Mouse (Mus musculus) hindbrain, embryonic 10.5 days (tissue): ENCODE data around the gene Dennd4b. TPM values are rescaled to one million over a fixed set of nuclear protein-coding genes. Genes with fewer than 3 reads are reported as not detected.

Source experiments
- DNase-seq: peaks from one replicate; pipeline ENCODE4 v3.0.0-alpha.2; 2017; ENCODE audit warnings: low spot score
- H3K27ac ChIP-seq: fragments of 300-500 bp; sonication (generic); 2 replicates; pipeline ENCODE4 v1.5.1; 2016; ENCODE audit warnings: mild to moderate bottlenecking, moderate library complexity
- H3K27me3 ChIP-seq: fragments of 300-500 bp; sonication (generic); 2 replicates; pipeline ENCODE4 v1.6.1; 2016; ENCODE audit warnings: mild to moderate bottlenecking; ENCODE audit not compliant: poor library complexity, insufficient read depth, severe bottlenecking
- H3K36me3 ChIP-seq: fragments of 300-500 bp; sonication (generic); 2 replicates; pipeline ENCODE4 v1.6.1; 2016; ENCODE audit warnings: mild to moderate bottlenecking, moderate library complexity
- H3K4me1 ChIP-seq: fragments of 300-500 bp; sonication (generic); replicated peaks from 2 replicates; pipeline ENCODE4 v1.6.1; 2016; ENCODE audit warnings: mild to moderate bottlenecking
- H3K4me3 ChIP-seq: fragments of 300-500 bp; sonication (generic); 2 replicates; pipeline ENCODE4 v1.5.1; 2016; ENCODE audit warnings: mild to moderate bottlenecking, moderate library complexity
- H3K9me3 ChIP-seq: fragments of 300-500 bp; sonication (generic); 2 replicates; pipeline ENCODE4 v1.6.1; 2016; ENCODE audit warnings: mild to moderate bottlenecking, moderate library complexity
- WGBS: fragments of 180-500 bp; shearing (Covaris S2); methylation state at CpG from one replicate; pipeline ENCODE4 v1.1.7; 2016; 5-methylcytosine and 5-hydroxymethylcytosine counted together
- polyA plus RNA-seq: library from polyadenylated mRNA; unstranded; fragments of >200 nt; fragmentation: Nextera tagmentation; extraction: Ambion mirVana; gene quantifications from 2 replicates; pipeline ENCODE4 v1.2.1, GENCODE M21; 2016

Gene Dennd4b
- polyA plus RNA-seq, 1 experiment from 2014 or later: 7.1 TPM

GRCm38 (mm10) chr3:90255784-90256353 is 9.1 kb upstream of the Dennd4b start:
- H3K36me3 ChIP-seq: peaks cover 52% of the 10 kb centered on the region
- peak overlapping the region; percentile 92 for H3K4me3 ChIP-seq

GRCm38 (mm10) chr3:90256731-90257530 is 8.1 kb upstream of the Dennd4b start:
- H3K9me3 ChIP-seq: no peaks in the 10 kb centered on the region
- H3K27ac ChIP-seq: no peak overlapping the region
- no peaks in the 10 kb centered on the region for H3K27me3 ChIP-seq
- H3K36me3 ChIP-seq: peaks cover 53% of the 10 kb centered on the region
- H3K4me1 ChIP-seq: peaks cover 27% of the 10 kb centered on the region
- WGBS: 93% methylated on average over 19 of the region's 19 CpGs
- no peak overlapping the region for H3K4me3 ChIP-seq
- no peak for DNase-seq

More at GRCm38 (mm10) chr3:90255784-90256353, 9.1 kb upstream of the Dennd4b start:
- Histone ChIP-seq H3K27me3 (no peaks in the 10 kb centered on the region), H3K9me3 (no peaks in the 10 kb centered on the region), H3K27ac (no peak overlapping the region), H3K4me1 (peaks cover 27% of the 10 kb centered on the region)
- 93% methylated on average over 14 of the region's 14 CpGs for WGBS
- no peak for DNase-seq

GRCm38 (mm10) chr3:90258521-90258920 is 6.5 kb upstream of the Dennd4b start:
- 89% methylated on average over 4 of the region's 4 CpGs for WGBS
- no peak for DNase-seq
- Histone ChIP-seq H3K4me3 (no peak overlapping the region), H3K27me3 (no peaks in the 10 kb centered on the region), H3K9me3 (no peaks in the 10 kb centered on the region), H3K36me3 (peaks cover 69% of the 10 kb centered on the region), H3K27ac (no peak overlapping the region), H3K4me1 (peaks cover 25% of the 10 kb centered on the region)

- WGBS: 89% methylated on average over 5 of the region's 5 CpGs
- H3K27me3 ChIP-seq: no peaks in the 10 kb centered on the region
- peaks cover 72% of the 10 kb centered on the region for H3K36me3 ChIP-seq
- H3K9me3 ChIP-seq: no peaks in the 10 kb centered on the region
- H3K4me1 ChIP-seq: peaks cover 24% of the 10 kb centered on the region
- H3K27ac ChIP-seq: no peak overlapping the region
- no peak for DNase-seq
- no peak overlapping the region for H3K4me3 ChIP-seq
Observed at GRCm38 (mm10) chr3:90263121-90263771, 1.7 kb upstream of the Dennd4b start.

GRCm38 (mm10) chr3:90264687-90265033 is 325 bp upstream of the Dennd4b start:
- WGBS: 33% methylated on average over 10 of the region's 10 CpGs
- Histone ChIP-seq H3K4me3 (peak overlapping the region; percentile 71), H3K36me3 (peaks cover 70% of the 10 kb centered on the region), H3K27ac (peak overlapping the region; percentile 96), H3K27me3 (no peaks in the 10 kb centered on the region), H3K9me3 (no peaks in the 10 kb centered on the region), H3K4me1 (peaks cover 24% of the 10 kb centered on the region)
- DNase-seq: no peak

- Histone ChIP-seq H3K4me1 (peaks cover 24% of the 10 kb centered on the region), H3K4me3 (peak overlapping the region; percentile 71), H3K36me3 (peaks cover 70% of the 10 kb centered on the region), H3K9me3 (no peaks in the 10 kb centered on the region), H3K27ac (peak overlapping the region; percentile 96), H3K27me3 (no peaks in the 10 kb centered on the region)
- WGBS: 29% methylated on average over 16 of the region's 16 CpGs
- DNase-seq: no peak
Observed at GRCm38 (mm10) chr3:90265932-90266741, 1.2 kb downstream of the Dennd4b start.

GRCm38 (mm10) chr3:90266901-90267775 is 2.2 kb downstream of the Dennd4b start:
- Histone ChIP-seq H3K36me3 (peaks cover 70% of the 10 kb centered on the region), H3K27ac (no peak overlapping the region), H3K9me3 (no peaks in the 10 kb centered on the region), H3K4me1 (peaks cover 24% of the 10 kb centered on the region), H3K27me3 (no peaks in the 10 kb centered on the region), H3K4me3 (peak overlapping the region; percentile 71; the same call in 1 of the 2 replicates)
- 92% methylated on average over 20 of the region's 20 CpGs for WGBS
- DNase-seq: no peak

GRCm38 (mm10) chr3:90268190-90268589 is 3.2 kb downstream of the Dennd4b start:
- no peak for DNase-seq
- Histone ChIP-seq H3K36me3 (peaks cover 70% of the 10 kb centered on the region), H3K4me1 (peaks cover 24% of the 10 kb centered on the region), H3K9me3 (no peaks in the 10 kb centered on the region), H3K27me3 (no peaks in the 10 kb centered on the region), H3K27ac (no peak overlapping the region), H3K4me3 (no peak overlapping the region)
- WGBS: 94% methylated on average over 11 of the region's 11 CpGs

GRCm38 (mm10) chr3:90268971-90269370 is 4.0 kb downstream of the Dennd4b start:
- DNase-seq: no peak
- Histone ChIP-seq H3K4me3 (no peak overlapping the region), H3K9me3 (no peaks in the 10 kb centered on the region), H3K36me3 (peaks cover 70% of the 10 kb centered on the region), H3K27me3 (no peaks in the 10 kb centered on the region), H3K27ac (no peak overlapping the region), H3K4me1 (peaks cover 24% of the 10 kb centered on the region)
- 85% methylated on average over 16 of the region's 16 CpGs for WGBS

GRCm38 (mm10) chr3:90270784-90271183 is 5.8 kb downstream of the Dennd4b start:
- DNase-seq: no peak
- peaks cover 84% of the 10 kb centered on the region for H3K36me3 ChIP-seq
- 93% methylated on average over 8 of the region's 8 CpGs for WGBS

GRCm38 (mm10) chr3:90272170-90272569 is 7.2 kb downstream of the Dennd4b start:
- Histone ChIP-seq H3K9me3 (no peaks in the 10 kb centered on the region), H3K4me3 (no peak overlapping the region), H3K27ac (no peak overlapping the region), H3K27me3 (no peaks in the 10 kb centered on the region), H3K36me3 (peaks cover 98% of the 10 kb centered on the region), H3K4me1 (peaks cover 8% of the 10 kb centered on the region; the same call in 1 of the 2 replicates)
- 75% methylated on average over 9 of the region's 9 CpGs for WGBS
- DNase-seq: no peak

More at GRCm38 (mm10) chr3:90270784-90271183, 5.8 kb downstream of the Dennd4b start:
- Histone ChIP-seq H3K27me3 (no peaks in the 10 kb centered on the region), H3K4me3 (no peak overlapping the region), H3K27ac (no peak overlapping the region), H3K4me1 (peaks cover 17% of the 10 kb centered on the region), H3K9me3 (no peaks in the 10 kb centered on the region)

GRCm38 (mm10) chr3:90273855-90274254 is 8.9 kb downstream of the Dennd4b start:
- Histone ChIP-seq H3K27me3 (no peaks in the 10 kb centered on the region), H3K27ac (no peak overlapping the region), H3K36me3 (peaks cover 98% of the 10 kb centered on the region), H3K4me1 (peaks cover 5% of the 10 kb centered on the region; the same call in 1 of the 2 replicates), H3K4me3 (no peak overlapping the region), H3K9me3 (no peaks in the 10 kb centered on the region)
- WGBS: 94% methylated on average over 22 of the region's 22 CpGs
- DNase-seq: no peak
